Mouse (Mus musculus): ENCODE measurements around the gene Tmed6. TPM values are rescaled to one million over a fixed set of nuclear protein-coding genes. Genes with fewer than 3 reads are reported as not detected.

The Tmed6 gene
- not detected in 2 replicates for polyA plus RNA-seq (2012; rRNA removed)

GRCm38 (mm10) chr8:107065511-107066496, at the start of gene Tmed6:
Gene Tmed6, minus strand, starts transcription at chr8:107065644.

DNA sequence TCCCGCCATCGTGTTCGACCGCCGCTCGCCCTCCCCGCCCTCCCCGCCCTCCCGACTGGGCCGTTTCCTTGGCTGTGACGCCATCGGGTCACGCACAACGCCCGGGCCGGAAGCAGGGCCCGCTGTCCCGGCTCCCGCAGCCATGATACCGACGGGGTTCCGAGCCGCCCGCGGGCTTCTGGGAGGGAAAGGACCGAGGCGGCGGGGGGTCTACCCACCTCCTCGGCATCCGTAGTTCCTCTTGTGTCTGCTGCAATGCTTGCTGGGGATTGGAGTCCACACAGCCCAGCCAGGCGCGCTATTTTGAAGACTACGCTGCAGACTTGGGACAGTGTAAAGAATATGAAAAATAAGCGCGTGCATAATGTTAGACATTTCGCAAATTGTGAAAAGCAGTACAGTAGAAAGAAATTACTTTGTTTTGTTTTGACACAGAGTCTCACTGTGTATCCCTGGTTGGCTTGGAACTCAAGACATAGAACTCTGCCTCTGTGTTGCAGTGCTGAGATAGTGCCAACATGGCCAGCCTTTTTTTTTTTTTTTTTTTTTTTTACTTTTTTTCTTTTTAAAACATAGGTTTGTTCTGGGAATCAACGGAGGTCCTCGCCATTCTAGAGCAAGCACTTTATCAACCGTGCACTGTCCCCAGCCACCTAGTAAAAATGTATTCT, 31.1 kb upstream of the Tmed6 start, which contains the start of gene Terf2:
TSS of gene Terf2 (minus strand) at position 182 of the 671 bp plus-strand sequence.

GRCm38 (mm10) chr8:107056076-107056972, 9.1 kb downstream of the Tmed6 start, which contains the start of the genes Cog8 and Nip7:
Gene Cog8, minus strand, starts transcription at chr8:107056689.
Gene Nip7, plus strand, starts transcription at chr8:107056877.

GRCm38 (mm10) chr8:107048061-107048941, 17.1 kb downstream of the Tmed6 start, which contains the start of gene Pdf:
Gene Pdf, minus strand, starts transcription at chr8:107048614.

GRCm38 (mm10) chr8:107030650-107031576, 34.5 kb downstream of the Tmed6 start, which contains the start of gene Vps4a:
Gene Vps4a, plus strand, starts transcription at chr8:107031222.

Other genes with a start within 250 kb of the Tmed6 start
- gene Has3, start 195.4 kb downstream of the Tmed6 start, polyA plus RNA-seq (2012; rRNA removed) = 5.6 and 6.7 TPM in 2 replicates
- 36.3 and 38.3 TPM in 2 replicates for gene Utp4, start 172.0 kb downstream of the Tmed6 start, polyA plus RNA-seq (2012; rRNA removed)
- 4.6 and 6.1 TPM in 2 replicates for gene Sntb2, start 129.9 kb downstream of the Tmed6 start, polyA plus RNA-seq (2012; rRNA removed)
- gene Vps4a, start 34.4 kb downstream of the Tmed6 start, polyA plus RNA-seq (2012; rRNA removed) = 88.0 and 91.0 TPM in 2 replicates
- 19.6 and 24.9 TPM in 2 replicates for gene Pdf, start 17.0 kb downstream of the Tmed6 start, polyA plus RNA-seq (2012; rRNA removed)
- gene Cog8, start 9.0 kb downstream of the Tmed6 start, polyA plus RNA-seq (2012; rRNA removed) = 47.0 and 49.7 TPM in 2 replicates
- 116 and 148 TPM in 2 replicates for gene Nip7, start 8.8 kb downstream of the Tmed6 start, polyA plus RNA-seq (2012; rRNA removed)
- 49.5 and 52.6 TPM in 2 replicates for gene Terf2, start 30.9 kb upstream of the Tmed6 start, polyA plus RNA-seq (2012; rRNA removed)
- 79.0 and 89.8 TPM in 2 replicates for gene Cyb5b, start 85.0 kb upstream of the Tmed6 start, polyA plus RNA-seq (2012; rRNA removed)
- 34.9 and 42.2 TPM in 2 replicates for gene Nfat5, start 227.8 kb upstream of the Tmed6 start, polyA plus RNA-seq (2012; rRNA removed)